Mouse (Mus musculus) splenic B cell, adult 2 months (primary cell): ENCODE results near the gene Slc1a5.

Experiments
- DNase-seq: peaks from one replicate; pipeline ENCODE4 v3.0.0-alpha.2; 2011; ENCODE audit warnings: low read depth, low spot score
- H3K27me3 ChIP-seq: 2 replicates; pipeline ENCODE4 v1.6.1; 2012; ENCODE audit warnings: mild to moderate bottlenecking, low read length, moderate library complexity, mixed read lengths; ENCODE audit not compliant: control insufficient read depth, poor library complexity, insufficient read depth, severe bottlenecking
- H3K36me3 ChIP-seq: 2 replicates; pipeline ENCODE4 v1.6.1; 2012; ENCODE audit warnings: mild to moderate bottlenecking, low read length, moderate library complexity, mixed read lengths; ENCODE audit not compliant: control insufficient read depth, poor library complexity, insufficient read depth, severe bottlenecking

The Slc1a5 gene

DNA sequence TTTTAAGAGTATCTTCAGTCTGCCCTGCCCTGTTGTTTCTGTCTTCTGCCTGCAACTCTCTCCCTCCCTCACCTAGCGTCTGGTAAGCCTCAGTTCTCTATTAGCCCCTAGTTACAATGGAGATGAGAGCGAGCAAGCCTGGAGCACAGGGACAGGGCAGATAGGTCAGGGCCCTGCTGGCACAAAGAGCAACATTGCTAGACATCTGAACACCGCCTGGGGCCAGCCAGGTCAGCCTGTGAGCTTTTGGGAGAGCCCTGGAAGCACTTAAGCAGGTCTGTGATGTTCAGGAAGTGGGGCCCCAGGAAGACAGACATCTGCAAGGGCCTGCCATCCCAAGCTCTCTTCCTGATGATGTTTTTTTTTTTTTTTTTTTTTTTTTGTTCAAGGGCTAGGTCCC lies 40.0 kb downstream of the Slc1a5 start:
- DNase-seq = no peak
- Histone ChIP-seq H3K36me3 (no peaks in the 10 kb centered on the region; the same call in none of the 2 replicates), H3K27me3 (no peaks in the 10 kb centered on the region)

DNA sequence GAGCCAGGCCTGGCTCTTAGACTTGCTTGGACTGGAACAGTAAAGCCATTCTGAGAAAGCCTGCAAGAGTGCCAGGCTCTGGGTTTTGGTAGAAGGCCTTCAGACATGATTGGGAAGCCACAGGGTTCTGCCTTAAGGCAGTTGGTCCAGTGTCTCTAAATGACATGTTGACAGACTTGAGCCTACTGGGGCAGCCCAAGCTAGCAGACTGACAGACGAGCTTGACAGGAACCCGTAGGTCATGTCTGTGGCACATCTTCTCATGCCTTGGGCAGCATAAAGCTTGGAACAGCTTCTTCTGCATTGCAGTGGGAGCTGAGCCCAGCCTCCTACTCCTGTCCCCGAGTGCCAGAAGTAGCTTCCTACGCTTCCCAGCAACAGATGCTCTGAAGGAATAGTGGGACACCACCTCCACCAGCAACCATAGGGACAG lies 40.5 kb downstream of the Slc1a5 start:
- H3K27me3 ChIP-seq = no peaks in the 10 kb centered on the region
- DNase-seq = no peak
- no peaks in the 10 kb centered on the region; the same call in none of the 2 replicates for H3K36me3 ChIP-seq

DNA sequence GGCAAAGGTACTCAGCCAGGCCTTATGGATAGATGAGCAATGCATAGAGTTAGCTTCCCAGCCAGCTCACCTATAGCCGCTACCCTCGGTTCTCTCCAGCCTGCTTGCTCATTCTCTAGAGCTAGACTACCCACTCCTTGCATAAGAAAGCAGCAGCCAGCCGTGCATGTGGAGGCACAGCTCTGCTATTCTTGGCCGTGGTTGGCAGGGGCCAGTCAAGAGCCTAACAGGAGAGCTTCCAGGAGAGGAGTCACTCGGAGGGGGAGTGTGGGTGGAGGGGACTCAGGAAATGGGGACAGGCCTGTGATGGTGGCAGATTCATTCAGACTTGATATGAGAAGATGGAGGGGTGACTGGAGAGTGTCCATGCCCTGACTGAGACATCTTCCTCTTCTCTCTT lies 42.6 kb downstream of the Slc1a5 start:
- no peaks in the 10 kb centered on the region; the same call in none of the 2 replicates for H3K36me3 ChIP-seq
- no peak for DNase-seq
- no peaks in the 10 kb centered on the region for H3K27me3 ChIP-seq

DNA sequence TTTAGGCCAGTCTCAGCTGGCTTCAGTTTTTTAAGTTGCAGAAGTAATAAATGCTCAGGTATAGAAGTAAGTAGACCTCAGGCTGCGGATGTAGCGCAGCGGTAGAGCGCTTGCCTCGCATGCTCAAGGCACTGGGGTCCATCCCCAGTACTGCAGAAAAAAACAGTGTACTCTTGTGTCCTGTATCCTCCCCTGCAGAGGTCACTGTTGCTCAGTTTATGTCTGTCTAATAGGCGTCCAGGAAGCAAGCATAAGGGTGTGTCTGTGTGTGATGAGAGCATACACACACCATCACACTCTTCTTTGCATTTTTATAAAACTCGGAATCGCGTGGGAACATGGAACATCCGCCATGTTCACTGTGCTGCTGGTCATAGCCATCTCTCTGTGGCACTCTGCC lies 44.6 kb downstream of the Slc1a5 start:
- DNase-seq = peak; percentile 90
- H3K27me3 ChIP-seq = no peaks in the 10 kb centered on the region
- H3K36me3 ChIP-seq = peaks cover 2% of the 10 kb centered on the region

DNA sequence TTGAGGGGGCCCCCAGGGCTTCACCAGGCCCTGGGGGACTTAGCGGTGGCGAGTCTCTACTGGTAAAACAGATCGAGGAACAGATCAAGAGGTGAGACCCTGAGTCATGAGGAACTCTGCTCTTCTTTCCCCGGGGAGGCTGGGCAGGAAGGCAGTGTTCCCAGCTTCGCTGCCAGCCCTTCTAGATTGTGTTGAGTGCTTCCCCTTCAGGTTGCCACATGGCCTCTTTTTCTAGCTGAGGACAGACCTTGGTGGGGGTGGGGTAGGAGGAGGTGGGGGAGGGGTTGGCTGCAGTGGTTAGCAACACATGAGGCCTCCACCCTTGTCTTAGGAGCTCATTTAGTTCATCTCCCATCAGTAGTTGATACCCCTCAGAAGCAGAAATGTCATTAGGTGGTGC lies 45.4 kb downstream of the Slc1a5 start:
- DNase-seq = no peak
- Histone ChIP-seq H3K36me3 (peaks cover 2% of the 10 kb centered on the region), H3K27me3 (no peaks in the 10 kb centered on the region)

DNA sequence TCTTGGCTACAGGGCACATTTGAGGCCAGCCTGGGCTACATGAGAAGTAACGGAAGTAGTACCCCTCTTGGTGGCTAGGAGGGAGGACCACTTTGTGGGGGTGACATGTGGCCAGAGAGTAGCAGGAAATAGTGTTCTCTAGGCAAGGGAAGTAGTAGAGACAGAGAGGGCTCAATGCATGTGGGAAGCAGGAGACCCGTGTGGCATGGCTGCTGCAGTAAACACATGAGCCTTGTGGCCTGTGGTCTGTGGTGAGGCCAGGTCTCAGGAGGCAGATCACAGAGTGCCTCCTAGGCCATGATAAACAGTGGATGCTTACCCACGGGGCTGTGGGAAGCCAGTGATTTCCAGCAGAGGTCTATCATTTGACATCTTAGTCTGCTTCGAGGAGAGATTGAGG lies 46.1 kb downstream of the Slc1a5 start:
- Histone ChIP-seq H3K27me3 (no peaks in the 10 kb centered on the region), H3K36me3 (peaks cover 2% of the 10 kb centered on the region)
- no peak for DNase-seq

DNA sequence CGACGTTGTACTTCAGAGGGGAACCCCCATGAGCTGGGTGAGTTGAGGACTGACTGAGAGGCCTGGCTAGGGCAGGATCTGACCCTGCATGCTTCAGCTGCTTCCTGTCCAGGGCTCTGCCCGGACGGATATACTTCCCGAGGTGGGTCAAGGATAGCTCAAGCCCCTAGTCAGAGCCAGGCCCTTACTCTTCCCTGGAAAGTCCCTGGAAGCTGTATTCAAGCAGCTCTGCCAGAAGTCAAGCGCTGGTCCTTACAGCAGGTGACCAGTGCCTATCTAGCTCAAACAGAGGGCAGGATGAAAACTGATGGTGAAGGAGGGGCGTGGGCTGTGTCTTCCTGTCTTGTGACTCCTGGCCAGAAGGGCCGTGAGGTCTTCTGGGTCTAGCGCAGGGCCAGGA lies 49.3 kb downstream of the Slc1a5 start:
- H3K36me3 ChIP-seq = peaks cover 4% of the 10 kb centered on the region
- no peak for DNase-seq
- H3K27me3 ChIP-seq = no peaks in the 10 kb centered on the region

DNA sequence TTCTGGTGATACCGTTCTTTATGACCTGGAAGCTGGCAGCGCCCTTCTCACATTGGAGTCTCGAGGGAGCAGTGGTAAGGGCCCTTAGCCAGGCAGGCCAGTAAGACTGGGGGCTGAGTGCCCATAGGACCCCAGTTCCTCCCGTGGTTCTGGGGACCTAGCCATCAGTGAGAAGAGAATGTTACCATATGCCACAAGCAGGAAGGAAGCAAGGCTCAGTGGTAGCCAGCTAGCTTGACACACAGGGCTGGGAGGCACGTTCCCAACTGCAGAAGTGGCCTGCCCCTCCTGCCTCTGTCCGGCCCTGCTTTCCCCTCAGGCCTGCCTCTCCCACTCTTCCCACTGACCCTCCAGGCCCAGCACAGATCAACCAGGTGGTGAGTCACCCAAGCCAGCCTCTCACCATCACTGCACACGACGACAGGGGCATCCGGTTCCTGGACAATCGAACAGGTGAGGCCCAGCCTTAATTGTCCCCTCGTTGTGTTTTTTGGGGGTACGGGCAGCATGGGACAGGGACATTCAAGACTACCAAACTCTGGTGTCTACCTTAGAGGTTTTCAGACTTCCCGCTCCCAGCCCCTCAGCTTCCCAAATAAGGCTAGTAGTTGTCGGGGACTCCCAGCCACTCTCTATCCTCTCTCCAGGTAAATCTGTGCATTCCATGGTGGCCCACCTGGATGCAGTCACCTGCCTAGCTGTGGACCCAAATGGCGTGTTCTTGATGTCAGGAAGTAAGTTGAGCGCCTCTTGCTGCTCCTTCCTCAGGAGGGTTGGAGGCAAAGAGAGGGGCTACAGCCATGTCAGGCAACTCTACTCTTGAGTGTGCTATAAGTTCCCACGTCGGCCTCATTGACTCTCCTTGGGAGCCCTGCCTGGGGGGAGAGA lies 57.0 kb downstream of the Slc1a5 start:
- H3K27me3 ChIP-seq = no peaks in the 10 kb centered on the region
- DNase-seq = peak; percentile 55

DNA sequence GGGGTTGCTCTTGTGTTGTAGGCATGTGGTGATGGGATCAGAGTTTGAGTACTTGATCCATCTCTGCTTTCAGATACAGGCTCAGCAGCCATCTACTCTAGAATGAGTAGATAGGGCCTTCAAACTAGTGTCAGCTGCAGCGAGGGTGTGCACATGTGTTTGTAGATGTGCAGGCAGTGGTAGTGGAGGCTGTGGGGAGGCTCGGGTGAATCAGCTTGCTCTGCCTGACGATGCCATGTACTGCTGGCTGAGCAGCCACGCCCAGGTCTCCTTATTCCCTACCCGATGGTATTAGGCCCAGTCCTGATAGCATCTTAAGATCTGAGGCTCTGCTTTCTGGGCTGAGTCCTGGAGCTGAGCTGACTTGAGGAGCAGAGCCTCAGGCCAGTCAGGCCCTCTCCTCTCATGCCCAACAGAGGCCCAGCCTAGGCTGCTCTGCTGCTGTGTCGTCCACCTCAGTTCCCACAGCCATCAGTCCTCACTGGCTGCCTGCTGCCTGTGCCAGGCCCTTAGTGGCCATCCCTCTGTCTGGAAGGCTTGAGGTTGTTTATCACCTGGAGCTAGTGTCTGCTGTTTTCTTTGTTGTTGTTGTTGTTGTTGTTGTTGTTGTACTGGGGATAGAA lies 57.8 kb downstream of the Slc1a5 start:
- H3K36me3 ChIP-seq = peaks cover 1% of the 10 kb centered on the region
- no peak for DNase-seq
- H3K27me3 ChIP-seq = no peaks in the 10 kb centered on the region

More for the DNA sequence above, 57.0 kb downstream of the Slc1a5 start:
- peaks cover 3% of the 10 kb centered on the region for H3K36me3 ChIP-seq

DNA sequence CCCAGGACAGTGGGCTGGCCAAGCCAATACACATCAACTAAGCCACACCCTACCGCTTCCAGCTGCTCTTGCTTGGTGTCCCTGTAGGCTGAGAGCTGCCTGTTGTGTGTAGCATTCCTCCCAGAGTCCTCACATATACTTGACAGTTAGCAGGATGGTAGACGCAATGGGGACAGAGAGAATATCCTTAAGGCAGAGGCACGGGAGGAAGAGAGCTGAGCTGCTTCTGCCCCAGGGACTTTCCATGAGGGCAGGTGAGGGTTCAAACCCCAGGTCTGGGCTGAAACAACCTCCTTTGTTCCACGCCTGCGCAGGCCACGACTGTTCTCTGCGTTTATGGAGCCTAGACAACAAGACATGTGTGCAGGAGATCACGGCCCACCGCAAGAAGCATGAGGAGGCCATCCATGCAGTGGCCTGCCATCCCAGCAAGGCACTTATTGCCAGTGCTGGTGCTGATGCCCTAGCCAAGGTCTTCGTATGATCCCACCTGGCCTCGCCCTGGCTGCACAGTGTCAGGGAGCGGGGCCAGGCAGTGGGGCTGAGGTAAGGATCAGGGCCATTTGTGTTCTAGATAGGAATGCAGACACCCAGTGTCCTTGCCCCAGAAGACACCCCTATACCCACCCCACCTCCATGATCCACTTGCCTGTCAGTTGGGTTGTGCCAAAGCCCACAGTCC lies 58.4 kb downstream of the Slc1a5 start:
- peaks cover 1% of the 10 kb centered on the region for H3K36me3 ChIP-seq
- no peak for DNase-seq
- H3K27me3 ChIP-seq = no peaks in the 10 kb centered on the region

DNA sequence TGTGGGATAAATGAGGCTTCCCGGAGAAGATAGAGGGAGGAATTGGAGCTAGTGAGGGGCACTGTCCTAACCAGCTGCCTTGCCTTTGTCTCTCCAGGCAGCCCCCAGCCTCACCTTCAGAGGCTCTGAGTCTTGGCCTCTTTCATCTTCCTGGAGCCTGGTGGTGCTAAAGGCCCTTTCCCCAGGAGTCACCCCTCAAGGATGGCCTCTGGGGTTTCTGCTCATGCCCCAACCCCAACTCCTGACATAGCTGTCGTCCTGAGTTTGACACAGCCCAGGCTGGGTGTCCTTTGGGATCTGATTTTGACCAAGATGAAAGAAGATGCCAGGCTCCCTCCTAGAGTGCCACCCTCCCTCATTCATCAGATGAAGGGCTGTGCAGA lies 59.0 kb downstream of the Slc1a5 start:
- DNase-seq = no peak
- H3K36me3 ChIP-seq = peaks cover 1% of the 10 kb centered on the region
- H3K27me3 ChIP-seq = no peaks in the 10 kb centered on the region

DNA sequence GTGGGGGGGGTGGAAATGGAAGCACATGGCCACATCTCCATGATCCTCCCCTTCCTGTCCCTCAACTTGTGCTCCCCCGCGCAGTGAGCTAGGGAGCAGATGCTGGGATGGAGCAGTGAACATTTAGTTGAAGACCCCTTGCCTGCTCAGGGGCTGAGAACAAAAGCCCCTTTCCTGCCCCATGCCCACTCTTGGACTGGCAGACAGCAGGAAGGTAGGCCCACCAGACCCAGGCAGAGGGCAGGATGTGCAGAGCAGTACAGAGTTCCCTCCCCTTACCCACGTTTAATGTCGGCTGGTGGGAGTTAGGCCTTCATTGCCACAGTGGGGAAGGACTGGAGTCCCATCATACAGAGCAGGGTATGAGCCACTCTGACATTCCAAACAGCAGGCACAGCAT lies 59.9 kb downstream of the Slc1a5 start:
- no peaks in the 10 kb centered on the region for H3K27me3 ChIP-seq
- peaks cover 1% of the 10 kb centered on the region for H3K36me3 ChIP-seq
- DNase-seq = no peak

DNA sequence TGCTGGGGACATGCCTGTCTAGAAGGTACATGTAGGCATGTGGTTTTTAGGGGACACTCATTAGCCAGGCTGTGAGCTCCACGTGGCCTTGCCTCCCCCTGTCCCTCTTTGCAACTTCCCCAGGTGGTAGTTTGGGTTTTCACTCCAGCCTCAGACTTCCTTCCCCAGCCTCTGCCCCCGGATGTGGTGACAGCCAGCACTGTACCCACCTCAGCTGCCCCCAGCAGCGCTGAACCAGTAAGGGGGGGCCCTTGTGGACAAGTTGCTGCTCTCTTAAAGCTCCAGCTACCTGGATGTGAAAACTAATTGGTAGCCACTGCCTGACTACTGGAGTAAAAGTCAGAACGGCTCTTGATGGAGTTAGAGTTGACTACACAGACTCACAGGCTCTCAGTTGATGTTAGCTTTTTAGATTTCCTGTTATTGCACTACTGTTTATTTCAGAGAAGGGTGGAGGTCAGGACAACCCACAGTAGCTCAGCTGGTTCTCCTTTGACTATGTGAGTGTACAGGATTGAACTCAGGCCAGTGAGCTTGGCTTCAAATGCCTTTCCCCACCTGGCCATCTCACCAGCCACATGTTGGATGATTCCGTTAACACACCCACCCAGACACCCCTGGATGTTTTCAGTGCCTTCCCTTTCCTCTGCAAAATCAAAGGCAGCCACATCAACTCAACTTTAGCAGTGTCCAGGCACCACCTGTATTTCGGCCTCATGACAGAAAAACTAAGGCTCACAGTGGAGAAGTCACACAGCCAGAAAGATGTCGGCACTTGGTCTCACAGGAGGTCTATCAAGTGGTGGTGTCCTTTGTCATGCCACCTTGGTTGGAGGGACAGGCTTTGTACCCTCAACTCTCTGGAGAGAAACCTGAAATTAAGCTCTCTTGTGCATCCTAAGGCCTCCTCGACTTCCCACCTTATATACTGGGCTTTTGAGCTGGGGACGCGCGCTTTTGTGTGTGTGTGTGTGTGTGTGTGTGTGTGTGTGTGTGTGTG lies 60.7 kb downstream of the Slc1a5 start:
- H3K36me3 ChIP-seq = peaks cover 1% of the 10 kb centered on the region
- no peaks in the 10 kb centered on the region for H3K27me3 ChIP-seq
- DNase-seq = peak; percentile 81

DNA sequence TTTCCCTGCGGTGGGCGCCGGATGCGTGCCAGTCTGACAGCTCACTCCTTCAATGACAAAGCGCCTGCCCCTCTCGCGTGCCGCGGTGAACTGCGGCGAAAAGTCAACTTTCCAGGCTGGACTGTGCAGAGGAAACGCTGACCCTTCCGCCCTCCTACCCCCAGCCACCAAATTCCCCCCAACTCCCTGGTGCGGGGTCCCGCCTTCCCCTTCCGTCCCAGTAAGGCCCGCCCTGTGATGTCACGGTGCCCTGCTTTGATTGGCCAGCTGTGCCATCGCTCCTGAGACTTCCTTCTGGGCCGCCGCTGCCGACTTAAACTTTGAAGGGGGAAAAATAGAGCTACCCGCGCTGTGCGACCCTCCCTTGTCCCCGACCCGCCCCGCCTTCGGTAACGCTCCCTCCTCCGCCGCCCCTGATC lies 61.5 kb downstream of the Slc1a5 start, which contains the start of gene Prkd2:
TSS of gene Prkd2 (plus strand) at position 258 of the 419 bp plus-strand sequence.
- Histone ChIP-seq H3K36me3 (peaks cover 1% of the 10 kb centered on the region), H3K27me3 (no peaks in the 10 kb centered on the region)
- DNase-seq = peak; percentile 85
